Mouse (Mus musculus) ES-E14 (cell line): ENCODE results near the gene Epha1. TPM values are rescaled to one million over a fixed set of nuclear protein-coding genes. Genes with fewer than 3 reads are reported as not detected.

Source experiments
- DNase-seq: peaks from one replicate; pipeline ENCODE4 v3.0.0-alpha.2; 2013; ENCODE audit warnings: low read depth, low spot score
- H3K27ac ChIP-seq: 2 replicates; pipeline ENCODE4 v1.5.1; 2012; ENCODE audit warnings: low read depth, mild to moderate bottlenecking, low read length, moderate library complexity, mixed read lengths; ENCODE audit not compliant: poor library complexity, insufficient read depth, severe bottlenecking
- H3K36me3 ChIP-seq: 2 replicates; pipeline ENCODE4 v1.6.1; 2012; ENCODE audit warnings: mild to moderate bottlenecking, low read length, moderate library complexity, mixed read lengths; ENCODE audit not compliant: control insufficient read depth, poor library complexity, insufficient read depth, severe bottlenecking
- H3K4me1 ChIP-seq, 2 experiments: fragments of 150-350 bp in 1 of 2; sonication (generic) in 1 of 2; 2 replicates each; pipeline ENCODE4 v1.6.1; 2012; ENCODE audit warnings: low read length in 2 of 2, mild to moderate bottlenecking in 1 of 2, mixed read lengths in 1 of 2; ENCODE audit not compliant: control insufficient read depth in 2 of 2, insufficient read depth in 2 of 2, poor library complexity in 1 of 2
- H3K4me3 ChIP-seq, 2 experiments: fragments of 150-350 bp in 1 of 2; sonication (generic) in 1 of 2; 2 replicates each; pipeline ENCODE4 v1.5.1; 2012; ENCODE audit warnings: low read length in 2 of 2, low read depth in 1 of 2, mild to moderate bottlenecking in 1 of 2, mixed read lengths in 1 of 2; ENCODE audit not compliant: insufficient read depth in 1 of 2, poor library complexity in 1 of 2, severe bottlenecking in 1 of 2
- H3K9ac ChIP-seq: 2 replicates; pipeline ENCODE4 v1.6.1; 2012; ENCODE audit warnings: low read depth, mild to moderate bottlenecking, low read length, mixed read lengths; ENCODE audit not compliant: poor library complexity, insufficient read depth, severe bottlenecking
- H3K9me3 ChIP-seq: fragments of 150-350 bp; sonication (generic); 2 replicates; pipeline ENCODE4 v1.6.1; 2012; ENCODE audit warnings: low read depth, mild to moderate bottlenecking, low read length; ENCODE audit not compliant: control insufficient read depth, insufficient read depth
- CHD2 ChIP-seq: IDR thresholded peaks from 2 replicates; pipeline ENCODE4 v1.6.1; 2014; ENCODE audit warnings: mild to moderate bottlenecking, low read depth, low read length, inconsistent platforms
- HCFC1 ChIP-seq: IDR thresholded peaks from 2 replicates; pipeline ENCODE4 v1.6.1; 2012; ENCODE audit warnings: low read length, inconsistent platforms, borderline replicate concordance; ENCODE audit not compliant: insufficient read depth
- MAFK ChIP-seq: IDR thresholded peaks from 2 replicates; pipeline ENCODE4 v1.6.1; 2014; ENCODE audit warnings: mild to moderate bottlenecking, low read depth, low read length, inconsistent platforms; ENCODE audit not compliant: insufficient read depth
- ZC3H11A ChIP-seq: IDR thresholded peaks from 2 replicates; pipeline ENCODE4 v1.6.1; 2012; ENCODE audit warnings: low read depth, mild to moderate bottlenecking, inconsistent platforms, low read length, borderline replicate concordance
- ZNF384 ChIP-seq: IDR thresholded peaks from 2 replicates; pipeline ENCODE4 v1.6.1; 2012; ENCODE audit warnings: low read depth, low read length, inconsistent platforms
- in situ Hi-C, 2 experiments: fragments of 600-800 bp; cut with MboI; formaldehyde crosslinking; loops; one replicate each; pipeline ENCODE4 v1.15.1; 2025; ENCODE audit warnings: low sequenced_read_pairs in 2 of 2, inconsistent platforms in 1 of 2; ENCODE audit not compliant: unreplicated experiment in 2 of 2
- total RNA-seq: library from RNA; depleted of rRNA; stranded (reverse); fragments of 300-350 nt; gene quantifications from 2 replicates; pipeline ENCODE4 v1.2.3, GENCODE M21; 2012

Gene Epha1
- total RNA-seq, 1 experiment: 24.1 TPM

GRCm38 (mm10) chr6:42357901-42358300, 15.2 kb downstream of the Epha1 start:
- Histone ChIP-seq H3K9me3 (no peaks in the 10 kb centered on the region), H3K36me3 (peaks cover 15% of the 10 kb centered on the region; the same call in 1 of the 2 replicates), H3K27ac (no peak overlapping the region; the same call in 1 of the 2 replicates), H3K4me1 (peaks cover 0 to 2% of the 10 kb centered on the region in 2 experiments; a peak in 1 of 4 replicates), H3K9ac (no peak overlapping the region), H3K4me3 (no peak overlapping the region)
- no peak for DNase-seq
- in situ Hi-C loops: no loop called here
- TF ChIP-seq ZNF384: no peak
- TF ChIP-seq CHD2: no peak
- no peak for TF ChIP-seq HCFC1
- no peak for TF ChIP-seq ZC3H11A
- no peak for TF ChIP-seq MAFK

GRCm38 (mm10) chr6:42356913-42357312, 16.2 kb downstream of the Epha1 start:
- H3K27ac ChIP-seq: no peak overlapping the region
- in situ Hi-C loops: no loop called here
- no peak overlapping the region for H3K9ac ChIP-seq
- H3K4me3 ChIP-seq: no peak overlapping the region
- no peak for DNase-seq
- H3K4me1 ChIP-seq: peaks cover 0 to 2% of the 10 kb centered on the region in 2 experiments; a peak in 1 of 4 replicates
- H3K36me3 ChIP-seq: peaks cover 17% of the 10 kb centered on the region; the same call in 1 of the 2 replicates
- TF ChIP-seq HCFC1: no peak
- no peak for TF ChIP-seq MAFK
- no peak for TF ChIP-seq CHD2
- no peak for TF ChIP-seq ZNF384
- TF ChIP-seq ZC3H11A: no peak
- H3K9me3 ChIP-seq: no peaks in the 10 kb centered on the region

GRCm38 (mm10) chr6:42355794-42356600, 17.1 kb downstream of the Epha1 start:
- H3K9ac ChIP-seq: no peak overlapping the region
- DNase-seq: no peak
- in situ Hi-C loops: no loop called here
- H3K27ac ChIP-seq: no peak overlapping the region
- peaks cover 0 to 9% of the 10 kb centered on the region in 2 experiments; a peak in 1 of 4 replicates for H3K4me1 ChIP-seq
- no peak overlapping the region for H3K4me3 ChIP-seq
- TF ChIP-seq HCFC1: no peak
- TF ChIP-seq ZNF384: no peak
- TF ChIP-seq MAFK: no peak
- no peak for TF ChIP-seq ZC3H11A
- no peak for TF ChIP-seq CHD2
- H3K9me3 ChIP-seq: no peaks in the 10 kb centered on the region
- peaks cover 17% of the 10 kb centered on the region; the same call in 1 of the 2 replicates for H3K36me3 ChIP-seq

- TF ChIP-seq HCFC1: no peak
- TF ChIP-seq MAFK: no peak
- no peak for TF ChIP-seq CHD2
- TF ChIP-seq ZNF384: no peak
- no peak for TF ChIP-seq ZC3H11A
- Histone ChIP-seq H3K4me1 (peaks cover 0 to 12% of the 10 kb centered on the region in 2 experiments; a peak in 1 of 4 replicates), H3K9me3 (no peaks in the 10 kb centered on the region), H3K4me3 (no peak overlapping the region), H3K27ac (no peak overlapping the region), H3K36me3 (peaks cover 17% of the 10 kb centered on the region; the same call in 1 of the 2 replicates), H3K9ac (no peak overlapping the region)
- no peak for DNase-seq
- in situ Hi-C loops: no loop called here
Measured at GRCm38 (mm10) chr6:42355366-42355765, 17.7 kb downstream of the Epha1 start.
